Mouse (Mus musculus) liver, embryonic 14.5 days (tissue): Measurements from ENCODE around the gene Stard5. TPM values are rescaled to one million over a fixed set of nuclear protein-coding genes. Genes with fewer than 3 reads are reported as not detected.

Source experiments
- ATAC-seq: fragments of 200-750 bp; cut with Nextera tagmentation; 2 replicates; pipeline ENCODE4 v1.8.0; 2017; ENCODE audit warnings: moderate number of reproducible peaks, mild to moderate bottlenecking, moderate library complexity; ENCODE audit not compliant: insufficient read depth
- DNase-seq, 3 experiments: peaks; one replicate each; pipeline ENCODE4 v3.0.0-alpha.2; 2012 to 2013; ENCODE audit warnings: low read depth in 3 of 3, low spot score in 3 of 3
- H3K27ac ChIP-seq: fragments of 300-500 bp; sonication (generic); 2 replicates; pipeline ENCODE4 v1.5.1; 2014; ENCODE audit warnings: moderate library complexity, mild to moderate bottlenecking, control low read depth, inconsistent platforms
- H3K27me3 ChIP-seq: fragments of 300-500 bp; sonication (generic); 2 replicates; pipeline ENCODE4 v1.6.1; 2014; ENCODE audit warnings: mild to moderate bottlenecking, low read length, moderate library complexity; ENCODE audit not compliant: control insufficient read depth, insufficient read depth
- H3K36me3 ChIP-seq: fragments of 300-500 bp; sonication (generic); replicated peaks from 2 replicates; pipeline ENCODE4 v1.6.1; 2014; ENCODE audit warnings: low read depth; ENCODE audit not compliant: control insufficient read depth, insufficient read depth
- H3K4me1 ChIP-seq, 2 experiments: fragments of 200-500 bp in 1 of 2; fragments of 300-500 bp in 1 of 2; sonication (generic) in 1 of 2; replicated peaks; 2 replicates each; pipeline ENCODE4 v1.6.1; 2012 to 2014; ENCODE audit warnings: antibody characterized with exemption in 1 of 2, inconsistent platforms in 1 of 2, low read length in 1 of 2; ENCODE audit not compliant: control insufficient read depth in 2 of 2, insufficient read depth in 2 of 2
- H3K4me2 ChIP-seq: fragments of 300-500 bp; sonication (generic); 2 replicates; pipeline ENCODE4 v1.6.1; 2014; ENCODE audit warnings: low read depth, mild to moderate bottlenecking, control low read depth, moderate library complexity
- H3K4me3 ChIP-seq, 2 experiments: fragments of 200-500 bp in 1 of 2; fragments of 300-500 bp in 1 of 2; sonication (generic) in 1 of 2; 2 replicates each; pipeline ENCODE4 v1.5.1; 2012 to 2014; ENCODE audit warnings: low read depth in 2 of 2, low read length in 2 of 2, mild to moderate bottlenecking in 2 of 2, control low read depth in 1 of 2, inconsistent platforms in 1 of 2, moderate library complexity in 1 of 2; ENCODE audit not compliant: insufficient read depth in 1 of 2
- H3K9ac ChIP-seq: fragments of 300-500 bp; sonication (generic); replicated peaks from 2 replicates; pipeline ENCODE4 v1.6.1; 2014; ENCODE audit warnings: mild to moderate bottlenecking, control low read depth, moderate library complexity
- H3K9me3 ChIP-seq: fragments of 300-500 bp; sonication (generic); 2 replicates; pipeline ENCODE4 v1.6.1; 2016; ENCODE audit warnings: low read length, mixed read lengths; ENCODE audit not compliant: control insufficient read depth
- CTCF ChIP-seq: IDR thresholded peaks from 2 replicates; pipeline ENCODE4 v1.5.1; 2016; ENCODE audit warnings: antibody characterized with exemption, low read depth, control low read depth
- EP300 ChIP-seq: IDR thresholded peaks from 2 replicates; pipeline ENCODE4 v1.6.1; 2016; ENCODE audit warnings: antibody characterized with exemption, low read depth
- WGBS: fragments of 180-500 bp; shearing (Covaris S2); extraction: QIAGEN DNeasy Blood & Tissue Kit; methylation state at CpG from one replicate; pipeline ENCODE4 v1.1.7; 2014; ENCODE audit not compliant: insufficient replicate concordance; 5-methylcytosine and 5-hydroxymethylcytosine counted together
- polyA plus RNA-seq, 2 experiments: library from polyadenylated mRNA; depleted of rRNA in 1 of 2; stranded (reverse) in 1 of 2; unstranded in 1 of 2; fragments of >200 nt; fragmentation: Nextera tagmentation in 1 of 2; extraction: Ambion mirVana in 1 of 2; gene quantifications; 2 replicates each; pipeline versions ENCODE4 v1.2.1 to v1.2.3; 2012 to 2014

Gene Stard5
- polyA plus RNA-seq, 2 experiments, result 5.3 to 7.5 TPM

DNA sequence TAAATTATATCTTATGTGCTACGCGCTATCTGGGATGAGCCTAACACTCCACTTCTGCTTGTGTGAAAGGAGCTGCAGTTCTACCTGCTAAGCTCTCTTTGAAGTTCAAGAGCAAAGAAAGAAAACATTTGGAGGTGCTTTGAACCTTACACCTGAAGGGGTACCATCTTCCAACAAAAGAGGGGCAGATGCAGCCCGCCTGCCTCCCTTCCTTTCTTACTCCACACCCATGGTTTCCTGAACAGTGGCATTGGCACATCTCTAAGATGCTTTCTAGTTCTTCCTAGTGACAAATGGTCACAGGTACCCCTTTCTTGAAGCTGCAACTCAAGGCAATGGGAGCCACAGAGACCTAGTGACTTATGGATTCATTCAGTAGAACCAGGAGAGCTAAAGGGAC is 30.0 kb downstream of the Stard5 start:
- no peak overlapping the region for H3K9ac ChIP-seq
- no peak overlapping the region for H3K4me2 ChIP-seq
- ATAC-seq (no peak), DNase-seq (no peak)
- no peak overlapping the region for H3K27ac ChIP-seq
- 77% methylated on average over 3 of the region's 3 CpGs for WGBS
- H3K4me3 ChIP-seq, result no peak overlapping the region
- H3K9me3 ChIP-seq, result no peaks in the 10 kb centered on the region
- no peaks in the 10 kb centered on the region for H3K36me3 ChIP-seq
- no peaks in the 10 kb centered on the region for H3K27me3 ChIP-seq
- H3K4me1 ChIP-seq, result no peaks in the 10 kb centered on the region
- TF ChIP-seq CTCF, result no peak
- TF ChIP-seq EP300, result no peak

GRCm38 (mm10) chr7:83662711-83663375 is 31.1 kb downstream of the Stard5 start:
- Histone ChIP-seq H3K27me3 (no peaks in the 10 kb centered on the region), H3K4me3 (no peak overlapping the region), H3K36me3 (no peaks in the 10 kb centered on the region), H3K27ac (no peak overlapping the region), H3K4me1 (no peaks in the 10 kb centered on the region), H3K9ac (no peak overlapping the region), H3K9me3 (no peaks in the 10 kb centered on the region), H3K4me2 (no peak overlapping the region)
- DNase-seq (no peak), ATAC-seq (no peak)
- 51% methylated on average over 6 of the region's 6 CpGs for WGBS
- no peak for TF ChIP-seq EP300
- TF ChIP-seq CTCF, result no peak

DNA sequence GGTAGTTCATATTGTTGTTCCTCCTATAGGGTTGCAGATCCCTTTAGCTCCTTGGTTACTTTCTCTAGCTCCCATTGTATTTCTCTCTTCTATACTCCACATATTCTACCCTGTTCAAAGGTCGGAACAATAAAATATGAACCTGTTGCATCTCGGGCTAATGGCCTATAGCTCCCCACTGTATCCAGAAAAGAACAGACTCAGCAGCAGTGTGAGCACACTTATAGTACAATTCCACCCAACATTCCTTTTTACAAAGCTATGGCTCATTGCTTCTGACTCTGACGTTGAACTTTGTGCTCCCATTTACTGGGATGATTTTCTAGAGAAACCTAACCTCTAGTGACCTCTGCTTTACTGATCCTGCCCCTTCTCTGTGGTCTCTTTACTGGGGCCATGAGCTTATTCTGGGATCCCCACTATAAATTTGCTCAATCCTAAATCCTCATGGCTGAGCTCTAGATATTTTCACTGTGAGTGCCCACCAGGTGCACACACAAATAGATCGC is 34.4 kb downstream of the Stard5 start:
- H3K4me1 ChIP-seq, result no peaks in the 10 kb centered on the region
- WGBS, result 64% methylated on average over 4 of the region's 4 CpGs
- no peaks in the 10 kb centered on the region for H3K9me3 ChIP-seq
- no peak for TF ChIP-seq EP300
- TF ChIP-seq CTCF, result no peak
- no peak overlapping the region for H3K4me3 ChIP-seq
- no peaks in the 10 kb centered on the region for H3K36me3 ChIP-seq
- DNase-seq (no peak), ATAC-seq (no peak)
- H3K27ac ChIP-seq, result no peak overlapping the region
- no peaks in the 10 kb centered on the region for H3K27me3 ChIP-seq
- H3K9ac ChIP-seq, result no peak overlapping the region
- H3K4me2 ChIP-seq, result no peak overlapping the region

DNA sequence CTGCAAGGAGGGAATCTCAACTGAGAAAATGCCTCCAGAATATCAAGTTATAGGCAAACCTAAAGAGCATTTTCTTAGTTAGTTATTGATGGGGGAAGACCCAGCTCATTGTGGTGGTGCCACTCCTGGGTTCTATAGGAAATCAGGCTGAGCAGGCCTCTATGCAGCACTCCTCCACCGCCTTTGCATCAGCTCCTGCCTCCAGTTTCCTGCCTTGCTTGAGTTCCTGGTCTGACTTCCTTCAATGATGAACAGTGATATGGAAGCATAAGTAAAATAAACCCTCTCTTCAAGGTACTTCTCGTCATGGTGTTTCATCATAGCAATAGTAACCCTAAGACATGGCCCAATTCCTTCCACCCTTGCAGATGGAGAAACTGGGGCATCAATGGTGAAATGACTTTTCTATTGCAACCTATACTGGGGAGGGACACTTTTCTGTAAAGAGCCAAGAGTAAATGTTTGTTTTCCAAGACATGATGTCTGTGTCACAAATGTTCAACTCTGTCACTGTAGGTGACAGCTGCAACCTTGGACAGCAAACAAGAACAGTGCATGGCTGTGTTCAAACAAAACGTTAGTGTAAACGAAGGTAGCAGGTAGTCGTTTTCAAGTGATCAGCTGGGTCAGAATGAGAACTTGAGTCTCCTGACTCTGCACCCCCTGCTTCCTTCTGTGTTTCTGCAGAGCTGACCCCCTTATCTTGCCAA is 36.3 kb downstream of the Stard5 start:
- 46% methylated on average over 5 of the region's 5 CpGs for WGBS
- Histone ChIP-seq H3K27ac (no peak overlapping the region), H3K27me3 (no peaks in the 10 kb centered on the region), H3K4me2 (no peak overlapping the region), H3K36me3 (no peaks in the 10 kb centered on the region), H3K4me1 (no peaks in the 10 kb centered on the region), H3K9me3 (no peaks in the 10 kb centered on the region), H3K9ac (no peak overlapping the region), H3K4me3 (no peak overlapping the region)
- DNase-seq (no peak), ATAC-seq (no peak)
- no peak for TF ChIP-seq CTCF
- TF ChIP-seq EP300, result no peak

DNA sequence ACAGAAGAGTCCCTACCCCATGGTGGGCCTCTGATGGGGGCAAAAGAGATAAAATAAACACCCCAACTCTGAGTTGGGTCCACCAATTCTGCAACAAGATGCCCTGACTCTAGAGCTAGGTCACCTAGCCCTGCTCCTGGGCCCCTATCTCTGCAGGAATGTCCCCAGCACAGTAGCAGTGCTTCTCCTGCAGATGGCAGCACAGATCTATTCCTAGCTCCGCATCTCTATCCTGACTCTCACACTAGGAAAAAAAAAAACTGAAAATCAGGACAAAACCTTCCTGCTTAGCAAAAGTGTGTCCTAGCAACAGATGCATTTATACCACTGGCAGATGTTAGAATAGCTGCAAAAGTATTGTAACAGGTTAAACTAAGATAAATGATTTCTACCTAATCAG is 37.0 kb downstream of the Stard5 start:
- Histone ChIP-seq H3K4me2 (no peak overlapping the region), H3K27ac (no peak overlapping the region), H3K9me3 (no peaks in the 10 kb centered on the region), H3K9ac (no peak overlapping the region), H3K27me3 (no peaks in the 10 kb centered on the region), H3K4me1 (no peaks in the 10 kb centered on the region), H3K36me3 (no peaks in the 10 kb centered on the region), H3K4me3 (no peak overlapping the region)
- DNase-seq (no peak), ATAC-seq (no peak)
- WGBS, result 28% methylated on average over 1 of the region's 1 CpGs
- peak; percentile 70 for TF ChIP-seq CTCF
- no peak for TF ChIP-seq EP300
